Mouse (Mus musculus): ENCODE results near the gene Paqr7.
A peak's percentile ranks its signal among the peaks of the same experiment; 100 is the strongest.

GRCm38 (mm10) chr4:134543261-134543660, 46.8 kb downstream of the Paqr7 start:
- TF ChIP-seq POLR2A (IDR thresholded peaks at IDR 0.05; ENCODE audit: borderline replicate concordance, extremely low read depth, low read depth, low read length), result no peak
- peak; percentile 94 for TF ChIP-seq CTCF (IDR thresholded peaks at IDR 0.05; ENCODE audit: insufficient read depth, low read length)

Data from lung, adult 2 months (tissue).